Mouse (Mus musculus) brain, embryonic 14.5 days (tissue): ENCODE data around the gene Gm3448.

Experiments used
- CTCF ChIP-seq: fragments of 200-500 bp; IDR thresholded peaks from 2 replicates; pipeline ENCODE4 v1.5.1; 2012; ENCODE audit warnings: inconsistent platforms, mild to moderate bottlenecking, moderate library complexity, borderline replicate concordance; ENCODE audit not compliant: insufficient read depth, insufficient read length; ENCODE audit errors: extremely low read depth
- POLR2A ChIP-seq: fragments of 200-500 bp; IDR thresholded peaks from 2 replicates; pipeline ENCODE4 v1.6.1; 2012; ENCODE audit warnings: mild to moderate bottlenecking, inconsistent platforms, borderline replicate concordance; ENCODE audit not compliant: poor library complexity, insufficient read depth, insufficient read length, severe bottlenecking; ENCODE audit errors: extremely low read depth

- TF ChIP-seq POLR2A (no peak), CTCF (no peak)
Measured at GRCm38 (mm10) chr17:15066066-15066465, 24.7 kb upstream of the Gm3448 start.
